Mouse (Mus musculus): ENCODE data around the gene Tinagl1. TPM values are rescaled to one million over a fixed set of nuclear protein-coding genes. Genes with fewer than 3 reads are reported as not detected.

Tinagl1 gene
- polyA plus RNA-seq, 1 experiment from 2014 or later: 8.5 TPM

GRCm38 (mm10) chr4:130138441-130139213, 36.3 kb downstream of the Tinagl1 start:
- peak; percentile 43 for ATAC-seq (ENCODE audit: low FRiP score)
- H3K27ac ChIP-seq: no peak overlapping the region
- peak overlapping the region; percentile 53 for H3K9ac ChIP-seq
- H3K36me3 ChIP-seq (replicated peaks; ENCODE audit: control insufficient read depth, insufficient read depth): no peaks in the 10 kb centered on the region
- DNase-seq (ENCODE audit: low spot score): peak; percentile 80
- peak overlapping the region; percentile 85 for H3K4me2 ChIP-seq (replicated peaks)
- H3K4me3 ChIP-seq (replicated peaks; ENCODE audit: low read length): peak overlapping the region; percentile 36
- no peaks in the 10 kb centered on the region for H3K9me3 ChIP-seq (ENCODE audit: control insufficient read depth, low read length)
- H3K27me3 ChIP-seq (ENCODE audit: control insufficient read depth, insufficient read depth, low read length): peaks cover 31% of the 10 kb centered on the region
- H3K4me1 ChIP-seq (replicated peaks; ENCODE audit: control insufficient read depth, insufficient read depth, low read length): peaks cover 21% of the 10 kb centered on the region; the same call in 1 of the 2 replicates
- under 1% methylated on average over 48 of the region's 57 CpGs for WGBS

DNA sequence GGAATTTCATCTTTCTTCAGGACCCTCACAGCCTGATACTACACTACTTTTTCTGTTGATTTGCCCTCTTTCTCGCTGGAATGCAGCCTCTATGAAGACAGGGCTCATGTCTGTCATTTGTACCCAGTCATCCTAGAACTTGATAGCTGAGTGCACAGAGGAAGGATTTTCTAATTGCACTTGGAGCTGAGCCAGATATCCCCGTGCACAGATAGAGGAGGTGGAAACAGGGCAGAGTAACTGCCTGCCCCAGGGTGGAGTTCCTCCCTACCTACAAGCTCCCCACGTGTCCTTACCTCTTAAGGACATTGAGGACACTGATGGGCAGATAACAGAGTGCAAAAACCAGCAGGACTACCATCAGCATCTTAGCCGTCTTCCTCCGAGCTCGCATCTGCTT, 41.5 kb downstream of the Tinagl1 start:
- Histone ChIP-seq H3K9ac (no peak overlapping the region), H3K9me3 (ENCODE audit: control insufficient read depth, low read length) (no peaks in the 10 kb centered on the region), H3K4me2 (replicated peaks) (no peak overlapping the region), H3K27ac (no peak overlapping the region), H3K4me3 (replicated peaks; ENCODE audit: low read length) (no peak overlapping the region), H3K4me1 (replicated peaks; ENCODE audit: control insufficient read depth, insufficient read depth, low read length) (no peaks in the 10 kb centered on the region; the same call in 1 of the 2 replicates), H3K36me3 (replicated peaks; ENCODE audit: control insufficient read depth, insufficient read depth) (no peaks in the 10 kb centered on the region; the same call in 1 of the 2 replicates), H3K27me3 (ENCODE audit: control insufficient read depth, insufficient read depth, low read length) (peaks cover 16% of the 10 kb centered on the region; the same call in 1 of the 2 replicates)
- ATAC-seq (ENCODE audit: low FRiP score) (no peak), DNase-seq (ENCODE audit: low spot score) (no peak)
- 71% methylated on average over 6 of the region's 6 CpGs for WGBS

- Histone ChIP-seq H3K36me3 (replicated peaks; ENCODE audit: control insufficient read depth, insufficient read depth) (peaks cover 16% of the 10 kb centered on the region), H3K9ac (no peak overlapping the region), H3K4me2 (replicated peaks) (no peak overlapping the region), H3K27ac (no peak overlapping the region), H3K4me1 (replicated peaks; ENCODE audit: control insufficient read depth, insufficient read depth, low read length) (no peaks in the 10 kb centered on the region; the same call in 1 of the 2 replicates), H3K9me3 (ENCODE audit: control insufficient read depth, low read length) (no peaks in the 10 kb centered on the region), H3K27me3 (ENCODE audit: control insufficient read depth, insufficient read depth, low read length) (no peaks in the 10 kb centered on the region; the same call in 1 of the 2 replicates), H3K4me3 (replicated peaks; ENCODE audit: low read length) (no peak overlapping the region)
- DNase-seq (ENCODE audit: low spot score): no peak
- no peak for ATAC-seq (ENCODE audit: low FRiP score)
- 87% methylated on average over 7 of the region's 7 CpGs for WGBS
Observed at GRCm38 (mm10) chr4:130131448-130132105, 43.3 kb downstream of the Tinagl1 start.

GRCm38 (mm10) chr4:130130641-130131350, 44.1 kb downstream of the Tinagl1 start:
- DNase-seq (ENCODE audit: low spot score) (no peak), ATAC-seq (ENCODE audit: low FRiP score) (no peak)
- no peak overlapping the region for H3K4me3 ChIP-seq (replicated peaks; ENCODE audit: low read length)
- no peaks in the 10 kb centered on the region for H3K9me3 ChIP-seq (ENCODE audit: control insufficient read depth, low read length)
- H3K4me2 ChIP-seq (replicated peaks): no peak overlapping the region
- H3K27ac ChIP-seq: no peak overlapping the region
- H3K36me3 ChIP-seq (replicated peaks; ENCODE audit: control insufficient read depth, insufficient read depth): peaks cover 24% of the 10 kb centered on the region
- WGBS: 50% methylated on average over 13 of the region's 13 CpGs
- H3K27me3 ChIP-seq (ENCODE audit: control insufficient read depth, insufficient read depth, low read length): no peaks in the 10 kb centered on the region; the same call in 1 of the 2 replicates
- H3K4me1 ChIP-seq (replicated peaks; ENCODE audit: control insufficient read depth, insufficient read depth, low read length): no peaks in the 10 kb centered on the region; the same call in 1 of the 2 replicates
- H3K9ac ChIP-seq: no peak overlapping the region

- no peak for ATAC-seq (ENCODE audit: low FRiP score)
- 69% methylated on average over 10 of the region's 10 CpGs for WGBS
- no peak overlapping the region for H3K4me2 ChIP-seq (replicated peaks)
Observed at GRCm38 (mm10) chr4:130130082-130130481, 44.8 kb downstream of the Tinagl1 start.

GRCm38 (mm10) chr4:130128907-130129306, 46.0 kb downstream of the Tinagl1 start:
- peaks cover 42% of the 10 kb centered on the region for H3K36me3 ChIP-seq (replicated peaks; ENCODE audit: control insufficient read depth, insufficient read depth)
- DNase-seq (ENCODE audit: low spot score) (no peak), ATAC-seq (ENCODE audit: low FRiP score) (no peak)
- H3K4me1 ChIP-seq (replicated peaks; ENCODE audit: control insufficient read depth, insufficient read depth, low read length): no peaks in the 10 kb centered on the region; the same call in 1 of the 2 replicates
- no peaks in the 10 kb centered on the region for H3K27me3 ChIP-seq (ENCODE audit: control insufficient read depth, insufficient read depth, low read length)
- no peak overlapping the region for H3K9ac ChIP-seq
- no peak overlapping the region for H3K27ac ChIP-seq
- whole genome bisulfite sequencing: 86% methylated on average over 5 of the region's 5 CpGs
- H3K4me2 ChIP-seq (replicated peaks): no peak overlapping the region
- no peak overlapping the region for H3K4me3 ChIP-seq (replicated peaks; ENCODE audit: low read length)
- no peaks in the 10 kb centered on the region for H3K9me3 ChIP-seq (ENCODE audit: control insufficient read depth, low read length)

More at GRCm38 (mm10) chr4:130130082-130130481, 44.8 kb downstream of the Tinagl1 start:
- no peak overlapping the region for H3K4me3 ChIP-seq (replicated peaks; ENCODE audit: low read length)
- no peaks in the 10 kb centered on the region; the same call in 1 of the 2 replicates for H3K4me1 ChIP-seq (replicated peaks; ENCODE audit: control insufficient read depth, insufficient read depth, low read length)
- H3K36me3 ChIP-seq (replicated peaks; ENCODE audit: control insufficient read depth, insufficient read depth): peaks cover 31% of the 10 kb centered on the region
- DNase-seq (ENCODE audit: low spot score): no peak
- no peak overlapping the region for H3K27ac ChIP-seq
- H3K9ac ChIP-seq: no peak overlapping the region
- H3K9me3 ChIP-seq (ENCODE audit: control insufficient read depth, low read length): no peaks in the 10 kb centered on the region
- no peaks in the 10 kb centered on the region for H3K27me3 ChIP-seq (ENCODE audit: control insufficient read depth, insufficient read depth, low read length)

DNA sequence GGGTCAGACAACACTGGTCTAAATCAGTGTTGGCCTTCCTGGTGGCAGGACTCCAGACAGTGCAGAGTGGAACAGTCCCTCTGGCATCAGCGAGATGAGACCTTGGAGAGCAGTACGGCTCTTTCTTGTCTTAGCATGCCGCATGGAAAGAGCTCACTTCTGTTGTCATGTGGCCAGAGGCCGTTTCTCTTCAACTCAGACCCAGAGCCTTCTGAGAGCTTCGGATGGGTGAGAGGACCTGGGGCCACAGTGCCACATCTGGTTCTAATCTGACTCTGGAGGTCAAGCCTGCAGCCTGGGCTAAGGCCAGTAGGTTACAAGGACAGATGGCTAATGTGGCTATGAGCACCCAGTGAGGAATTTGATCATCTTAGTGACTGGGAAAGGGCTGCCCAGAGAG, 49.0 kb downstream of the Tinagl1 start:
- H3K27ac ChIP-seq: no peak overlapping the region
- H3K9ac ChIP-seq: no peak overlapping the region
- no peaks in the 10 kb centered on the region for H3K27me3 ChIP-seq (ENCODE audit: control insufficient read depth, insufficient read depth, low read length)
- no peaks in the 10 kb centered on the region for H3K9me3 ChIP-seq (ENCODE audit: control insufficient read depth, low read length)
- H3K4me2 ChIP-seq (replicated peaks): no peak overlapping the region
- peaks cover 72% of the 10 kb centered on the region for H3K36me3 ChIP-seq (replicated peaks; ENCODE audit: control insufficient read depth, insufficient read depth)
- 81% methylated on average over 5 of the region's 5 CpGs for WGBS
- no peaks in the 10 kb centered on the region; the same call in 1 of the 2 replicates for H3K4me1 ChIP-seq (replicated peaks; ENCODE audit: control insufficient read depth, insufficient read depth, low read length)
- DNase-seq (ENCODE audit: low spot score) (no peak), ATAC-seq (ENCODE audit: low FRiP score) (no peak)
- no peak overlapping the region for H3K4me3 ChIP-seq (replicated peaks; ENCODE audit: low read length)

DNA sequence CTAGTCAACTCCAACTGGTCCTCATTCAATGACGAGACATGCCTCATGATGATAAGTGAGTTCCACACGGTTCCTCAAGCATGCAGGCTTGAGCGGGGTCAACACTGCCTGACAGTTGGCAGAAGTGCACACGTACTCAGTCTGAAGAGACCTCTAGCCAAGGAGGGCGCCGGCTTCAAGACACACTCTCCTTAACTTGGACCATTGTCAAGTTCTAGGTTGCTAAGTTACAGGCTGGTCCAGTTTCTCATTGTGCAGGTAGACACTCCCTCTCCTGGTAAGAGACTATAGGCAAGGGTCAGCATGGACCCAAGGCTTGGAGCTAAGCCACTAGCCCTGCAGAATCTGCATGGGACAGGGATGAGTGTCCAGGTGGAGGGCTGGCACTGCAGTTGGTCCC, 49.8 kb downstream of the Tinagl1 start:
- Histone ChIP-seq H3K36me3 (replicated peaks; ENCODE audit: control insufficient read depth, insufficient read depth) (peaks cover 72% of the 10 kb centered on the region), H3K27me3 (ENCODE audit: control insufficient read depth, insufficient read depth, low read length) (no peaks in the 10 kb centered on the region), H3K4me3 (replicated peaks; ENCODE audit: low read length) (no peak overlapping the region), H3K27ac (no peak overlapping the region), H3K9ac (no peak overlapping the region), H3K4me2 (replicated peaks) (no peak overlapping the region), H3K9me3 (ENCODE audit: control insufficient read depth, low read length) (no peaks in the 10 kb centered on the region), H3K4me1 (replicated peaks; ENCODE audit: control insufficient read depth, insufficient read depth, low read length) (no peaks in the 10 kb centered on the region; the same call in 1 of the 2 replicates)
- DNase-seq (ENCODE audit: low spot score) (no peak), ATAC-seq (ENCODE audit: low FRiP score) (no peak)
- 95% methylated on average over 6 of the region's 6 CpGs for WGBS

DNA sequence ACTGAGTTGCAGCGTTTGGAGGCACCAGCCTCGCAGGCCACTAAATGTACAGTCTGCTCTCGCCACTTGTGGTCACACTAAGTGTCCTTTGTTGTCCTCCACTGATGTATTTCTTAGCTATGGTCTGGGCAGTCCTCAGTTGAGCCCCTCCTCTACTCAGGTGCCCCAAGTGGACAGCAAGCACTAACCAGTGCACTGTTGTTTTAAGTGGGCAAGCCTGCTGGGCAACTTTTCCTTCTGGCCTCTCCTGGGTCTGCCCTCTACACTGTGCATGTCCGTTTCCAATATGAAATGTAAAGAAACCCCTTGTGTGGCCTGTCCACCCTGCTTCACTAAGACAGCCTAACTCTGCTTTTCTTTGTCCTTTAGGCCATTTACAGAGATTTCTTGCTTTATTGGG, 50.8 kb downstream of the Tinagl1 start:
- DNase-seq (ENCODE audit: low spot score) (no peak), ATAC-seq (ENCODE audit: low FRiP score) (no peak)
- Histone ChIP-seq H3K4me2 (replicated peaks) (no peak overlapping the region), H3K27ac (no peak overlapping the region), H3K9me3 (ENCODE audit: control insufficient read depth, low read length) (no peaks in the 10 kb centered on the region), H3K4me3 (replicated peaks; ENCODE audit: low read length) (no peak overlapping the region), H3K27me3 (ENCODE audit: control insufficient read depth, insufficient read depth, low read length) (no peaks in the 10 kb centered on the region), H3K36me3 (replicated peaks; ENCODE audit: control insufficient read depth, insufficient read depth) (peaks cover 72% of the 10 kb centered on the region), H3K4me1 (replicated peaks; ENCODE audit: control insufficient read depth, insufficient read depth, low read length) (no peaks in the 10 kb centered on the region), H3K9ac (no peak overlapping the region)
- 93% methylated on average over 4 of the region's 4 CpGs for WGBS
